Mouse (Mus musculus): ENCODE results near the gene Mycbpap. TPM values are rescaled to one million over a fixed set of nuclear protein-coding genes. Genes with fewer than 3 reads are reported as not detected.
A peak's percentile ranks its signal among the peaks of the same experiment; 100 is the strongest.

Gene Mycbpap
- total RNA-seq, 2 experiments from 2014 or later: 5.4 TPM; not detected in 1

DNA sequence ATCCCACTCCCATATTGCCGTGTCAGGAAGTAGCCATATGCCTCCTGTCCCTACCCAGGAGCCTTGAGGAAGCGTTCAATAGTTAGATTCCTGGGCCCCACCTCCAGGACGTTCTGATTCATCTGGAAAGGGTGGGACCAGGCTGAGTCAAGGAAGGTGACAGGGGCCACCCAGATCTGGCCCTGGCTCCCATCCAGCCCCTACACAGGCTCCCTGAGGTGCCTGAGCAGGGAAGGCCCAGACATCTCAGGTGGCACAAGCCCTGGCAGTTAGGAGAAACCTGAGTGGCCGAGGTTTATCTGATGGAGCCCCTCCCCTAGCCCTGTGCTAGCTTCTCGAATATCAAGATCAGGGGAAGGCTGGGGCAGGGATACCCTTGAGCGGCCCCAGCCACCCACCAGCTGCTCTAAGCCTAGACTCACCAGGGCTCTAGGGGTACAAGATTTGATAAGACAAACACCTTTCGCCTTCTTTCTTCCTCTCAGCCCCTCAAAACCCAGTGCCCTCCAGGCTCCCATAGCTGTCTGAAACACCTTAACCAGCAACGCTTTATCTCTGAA is 17.3 kb upstream of the Mycbpap start:
- ATAC-seq (replicated peaks; ENCODE audit: poor library complexity, severe bottlenecking): no peak

GRCm38 (mm10) chr11:94533171-94533570 is 11.6 kb upstream of the Mycbpap start:
- ATAC-seq (replicated peaks; ENCODE audit: poor library complexity, severe bottlenecking): no peak

- no peak for ATAC-seq (replicated peaks; ENCODE audit: poor library complexity, severe bottlenecking)
These were observed 7.3 kb upstream of the Mycbpap start for GRCm38 (mm10) chr11:94528879-94529278.

GRCm38 (mm10) chr11:94526171-94526879 is 4.8 kb upstream of the Mycbpap start:
- ATAC-seq (replicated peaks; ENCODE audit: poor library complexity, severe bottlenecking): peak; percentile 72

DNA sequence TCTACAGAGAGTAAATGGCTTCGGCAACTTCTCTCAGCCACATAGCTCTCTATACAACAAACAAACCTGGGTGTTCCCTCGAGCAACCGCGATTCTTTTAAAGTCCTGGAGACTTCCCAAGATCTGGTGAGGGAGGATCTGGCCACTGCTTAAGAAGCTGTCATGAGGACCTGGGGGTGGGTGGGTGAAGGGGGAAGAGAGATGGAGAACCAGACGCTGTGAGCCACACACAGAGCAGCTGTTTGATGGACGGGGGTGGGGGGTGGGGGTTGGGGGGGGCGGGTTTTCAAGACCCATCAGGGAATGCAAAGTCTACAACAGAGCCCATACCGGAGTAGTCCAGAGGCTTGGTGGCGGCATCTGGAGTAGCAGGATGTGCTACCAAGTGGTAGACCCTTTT is 8.1 kb downstream of the Mycbpap start:
- ATAC-seq (replicated peaks; ENCODE audit: poor library complexity, severe bottlenecking): no peak

GRCm38 (mm10) chr11:94508976-94509375 is 12.6 kb downstream of the Mycbpap start:
- no peak for ATAC-seq (replicated peaks; ENCODE audit: poor library complexity, severe bottlenecking)

GRCm38 (mm10) chr11:94501482-94501881 is 20.1 kb downstream of the Mycbpap start:
- no peak for ATAC-seq (replicated peaks; ENCODE audit: poor library complexity, severe bottlenecking)

- ATAC-seq (replicated peaks; ENCODE audit: poor library complexity, severe bottlenecking): no peak
These were observed 21.2 kb downstream of the Mycbpap start for GRCm38 (mm10) chr11:94500362-94500761.

DNA sequence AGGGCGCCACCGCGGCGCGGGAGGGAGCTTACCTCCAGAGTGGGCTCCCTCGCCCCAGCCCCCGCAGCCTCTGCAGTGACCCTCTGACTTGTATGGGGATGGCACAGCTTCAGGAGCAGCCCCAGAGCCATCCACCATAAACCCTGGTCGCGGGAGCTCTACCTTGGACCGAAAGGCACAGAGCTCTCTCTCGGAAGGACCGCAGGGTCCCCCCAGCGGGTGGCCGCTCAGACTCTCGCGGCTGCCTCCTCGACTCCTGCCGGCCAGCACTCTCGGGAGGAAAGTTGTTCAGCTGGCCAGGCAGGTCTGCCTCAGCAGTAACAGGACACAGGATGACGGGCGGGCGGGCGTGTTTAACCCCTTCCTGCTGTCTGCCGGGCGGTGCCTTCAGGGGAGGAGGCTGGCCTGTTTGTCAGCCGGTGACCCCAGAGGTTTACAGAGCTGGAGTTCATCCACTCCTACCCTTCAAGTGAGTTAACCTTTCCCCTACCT is 21.8 kb downstream of the Mycbpap start, which contains the start of gene Epn3:
Gene Epn3 (minus strand): TSS at position 314 of the 492 bp plus-strand sequence.
- peak; percentile 38; the same call in 1 of the 2 replicates for ATAC-seq (replicated peaks; ENCODE audit: poor library complexity, severe bottlenecking)

DNA sequence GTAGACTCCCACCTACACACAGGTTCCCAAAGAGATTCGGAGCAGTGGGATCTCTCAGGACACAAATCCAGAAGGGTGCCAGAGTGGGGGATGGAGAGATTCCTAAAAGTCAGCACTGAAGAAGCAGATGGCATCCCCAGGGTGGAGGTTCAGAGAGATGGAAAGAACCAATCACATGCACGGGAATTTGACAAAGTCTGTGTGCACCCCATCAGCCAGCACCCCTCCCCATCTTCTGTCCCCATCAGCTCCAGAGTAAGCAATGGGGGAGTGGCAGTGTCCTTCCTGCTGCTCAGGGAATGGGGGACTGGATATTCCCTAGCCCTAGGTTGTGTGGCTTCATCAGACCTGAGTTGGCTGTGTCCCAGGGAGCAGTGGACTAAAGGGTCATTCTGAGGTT is 22.5 kb downstream of the Mycbpap start:
- no peak for ATAC-seq (replicated peaks; ENCODE audit: poor library complexity, severe bottlenecking)

DNA sequence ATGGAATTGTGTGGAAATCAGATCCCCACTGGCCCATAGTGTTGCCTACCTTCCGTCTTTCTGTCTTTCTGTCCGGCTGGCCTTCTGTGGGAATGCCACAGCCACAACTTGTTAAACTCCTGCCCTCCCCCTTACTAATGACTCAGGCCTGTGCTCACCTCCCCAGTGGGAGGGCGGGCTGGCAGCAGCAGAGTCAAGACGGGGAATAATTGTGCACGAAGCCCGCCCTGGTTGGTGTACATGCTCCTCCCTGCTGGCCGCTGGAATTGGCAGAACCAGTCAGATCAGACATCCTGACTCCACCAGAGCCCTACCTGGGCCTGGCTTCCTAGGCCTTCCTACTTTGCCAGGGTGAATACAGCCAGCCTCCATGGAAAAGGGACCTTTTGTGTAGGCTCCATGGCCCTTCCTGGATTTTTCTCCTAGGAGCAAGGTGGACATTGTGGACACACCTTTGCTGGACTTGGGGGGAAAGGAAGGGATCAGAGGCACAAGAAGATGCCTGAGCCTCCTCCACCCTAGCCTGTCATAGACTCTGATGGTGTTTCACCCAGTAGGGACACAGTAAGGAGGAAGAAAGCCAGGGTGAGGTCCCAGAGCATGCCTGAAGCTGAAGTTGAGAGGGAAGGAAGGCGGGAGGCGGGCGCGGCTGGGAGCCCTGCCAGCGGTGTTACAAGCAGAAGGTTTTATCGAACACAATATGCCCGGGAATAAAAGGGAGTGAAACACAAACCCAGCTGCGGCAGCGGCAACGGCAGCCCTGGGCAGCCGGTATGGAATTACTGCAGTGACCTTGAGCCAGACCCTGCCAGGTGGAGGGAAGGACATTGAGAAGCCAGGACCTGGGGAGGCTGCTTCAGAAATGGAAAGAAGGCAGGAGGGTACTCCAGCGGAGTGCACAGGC is 23.2 kb downstream of the Mycbpap start:
- no peak for ATAC-seq (replicated peaks; ENCODE audit: poor library complexity, severe bottlenecking)

GRCm38 (mm10) chr11:94495415-94495814 is 26.1 kb downstream of the Mycbpap start:
- ATAC-seq (replicated peaks; ENCODE audit: poor library complexity, severe bottlenecking): no peak

DNA sequence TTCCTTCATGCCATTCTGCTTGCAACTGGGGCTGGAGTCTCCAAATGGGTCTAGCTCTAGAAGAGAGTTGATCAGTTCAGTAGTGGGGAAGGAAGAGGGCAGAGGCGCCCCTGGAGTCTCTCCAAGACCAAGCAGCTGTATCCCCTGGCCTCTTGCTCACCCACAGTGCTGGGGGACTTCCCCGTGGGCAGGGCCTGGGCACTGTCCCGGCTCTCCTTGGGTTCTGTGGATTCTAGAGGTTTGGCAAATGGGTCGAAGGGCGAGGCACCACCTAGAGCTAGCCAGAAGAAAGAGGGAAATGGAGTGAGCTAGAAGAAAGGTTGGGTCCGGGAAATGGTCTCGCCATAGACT is 29.8 kb downstream of the Mycbpap start:
- peak; percentile 36 for ATAC-seq (replicated peaks; ENCODE audit: poor library complexity, severe bottlenecking)

DNA sequence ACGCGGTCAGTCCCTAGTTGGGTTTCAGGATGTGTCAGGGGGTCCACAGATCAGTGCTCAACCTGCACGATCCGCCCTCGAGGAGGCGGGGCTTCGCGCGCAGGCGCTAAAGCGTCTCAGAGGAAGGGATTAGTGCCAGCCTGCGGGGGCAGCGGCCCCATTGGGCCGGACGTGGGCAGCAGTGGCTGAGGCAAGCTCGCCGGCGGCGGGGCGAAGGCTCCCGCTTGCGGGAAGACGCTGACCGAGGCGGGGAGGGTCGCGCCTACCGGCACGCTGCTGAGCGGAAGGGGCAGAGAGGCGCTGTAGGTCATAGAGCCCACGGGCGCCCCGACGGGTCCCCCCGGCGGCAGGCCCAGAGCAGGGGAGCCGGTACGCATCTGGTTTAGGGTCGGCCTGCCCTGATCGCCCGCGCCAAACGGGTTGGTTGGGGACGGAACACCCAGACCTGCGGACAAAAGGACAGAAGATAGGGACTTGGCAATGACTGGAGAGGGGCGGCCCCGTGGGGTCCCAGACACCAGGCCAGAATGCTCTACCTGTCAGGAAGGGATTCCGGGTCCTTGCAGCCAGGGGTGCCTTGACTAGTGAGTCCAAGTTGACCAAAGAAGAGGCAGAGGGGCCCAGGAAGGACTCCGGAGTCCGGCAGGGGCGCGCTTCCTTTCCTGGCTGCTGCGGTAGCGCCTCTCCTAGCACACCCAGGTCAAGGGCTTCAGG is 30.4 kb downstream of the Mycbpap start:
- ATAC-seq (replicated peaks; ENCODE audit: poor library complexity, severe bottlenecking): peak; percentile 69

DNA sequence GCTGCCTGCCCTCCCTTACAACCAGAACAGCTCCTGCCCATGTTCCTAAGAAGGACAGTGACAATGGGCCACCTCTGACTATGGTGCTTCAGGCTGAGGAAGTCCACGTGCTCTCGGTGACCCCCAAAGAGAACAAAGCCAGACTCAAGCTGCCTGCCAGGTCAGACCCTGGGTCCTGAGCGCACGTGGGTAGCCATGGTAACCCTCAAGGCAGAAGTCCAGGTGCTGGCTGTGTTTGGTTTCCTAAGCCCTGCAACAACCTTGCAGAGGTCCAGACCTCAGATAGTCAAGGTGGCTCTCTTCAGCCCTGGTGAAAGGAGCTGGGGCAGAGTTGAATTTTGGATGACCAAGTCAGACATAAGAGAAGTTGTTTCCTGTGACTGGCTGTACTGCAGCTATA is 31.8 kb downstream of the Mycbpap start:
- ATAC-seq (replicated peaks; ENCODE audit: poor library complexity, severe bottlenecking): no peak

GRCm38 (mm10) chr11:94488767-94489533 is 32.6 kb downstream of the Mycbpap start:
- ATAC-seq (replicated peaks; ENCODE audit: poor library complexity, severe bottlenecking): no peak

GRCm38 (mm10) chr11:94486001-94486400 is 35.5 kb downstream of the Mycbpap start, which contains the start of gene Spata20:
Spata20 (minus strand) TSS chr11:94486179.
- peak; percentile 82 for ATAC-seq (replicated peaks; ENCODE audit: poor library complexity, severe bottlenecking)

DNA sequence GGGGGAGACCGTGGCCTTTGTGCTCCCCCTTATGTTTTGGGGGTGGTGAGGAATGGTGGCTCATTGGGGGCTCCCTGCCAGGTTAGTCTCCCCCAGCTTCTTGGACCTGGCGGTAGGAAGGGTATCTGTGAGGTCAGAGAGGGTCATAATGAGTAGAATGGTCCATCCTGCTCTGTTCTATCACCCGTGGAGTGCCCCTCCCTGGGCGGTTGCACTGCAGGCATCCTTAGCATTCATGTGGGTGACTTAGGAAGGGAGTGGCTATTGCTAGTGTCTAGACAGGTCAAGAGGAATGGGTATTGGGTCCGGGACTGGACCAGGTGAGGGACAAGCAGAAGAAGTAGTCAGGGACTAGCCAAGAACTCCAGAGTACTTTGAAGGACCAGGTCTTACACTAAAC is 36.3 kb downstream of the Mycbpap start:
- ATAC-seq (replicated peaks; ENCODE audit: poor library complexity, severe bottlenecking): no peak

DNA sequence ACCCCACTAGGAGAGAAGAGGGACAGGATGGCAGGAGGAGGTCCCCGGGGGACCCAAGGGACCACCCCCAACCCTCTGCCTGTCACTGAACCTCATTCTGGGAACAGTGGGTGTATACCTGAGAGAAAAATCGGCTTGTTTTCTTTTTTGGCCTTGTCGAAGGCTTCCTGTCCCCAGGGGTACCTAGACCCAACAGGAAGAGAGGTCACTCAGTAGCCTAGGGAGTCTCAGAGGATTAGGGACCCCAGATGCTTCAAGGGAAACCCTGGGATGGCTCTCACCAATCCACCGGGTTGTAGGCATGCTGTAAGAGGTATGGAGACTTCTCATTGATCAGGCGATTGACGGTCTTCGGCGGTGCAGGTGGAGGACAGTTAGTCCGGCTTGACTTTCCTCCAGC is 36.9 kb downstream of the Mycbpap start:
- no peak for ATAC-seq (replicated peaks; ENCODE audit: poor library complexity, severe bottlenecking)

GRCm38 (mm10) chr11:94483921-94484320 is 37.6 kb downstream of the Mycbpap start:
- no peak for ATAC-seq (replicated peaks; ENCODE audit: poor library complexity, severe bottlenecking)
